Mouse (Mus musculus) liver, embryonic 14.5 days (tissue): ENCODE measurements around the gene Atat1.

Source experiments
- CTCF ChIP-seq: IDR thresholded peaks from 2 replicates; pipeline ENCODE4 v1.5.1; 2016; ENCODE audit warnings: antibody characterized with exemption, low read depth, control low read depth
- EP300 ChIP-seq: IDR thresholded peaks from 2 replicates; pipeline ENCODE4 v1.6.1; 2016; ENCODE audit warnings: antibody characterized with exemption, low read depth

- no peak for TF ChIP-seq CTCF
- TF ChIP-seq EP300 = no peak
These were observed 12.7 kb upstream of the Atat1 start for GRCm38 (mm10) chr17:35922566-35922965.
